Mouse (Mus musculus) left cerebral cortex, adult 2 months (tissue): Measurements from ENCODE around the gene Ifrd1. TPM values are rescaled to one million over a fixed set of nuclear protein-coding genes. Genes with fewer than 3 reads are reported as not detected.
A peak's percentile ranks its signal among the peaks of the same experiment; 100 is the strongest.
"Not testable (repeated sequence)": the region's sequence is repeated elsewhere in the genome, so short reads cannot be mapped to it uniquely, and the experiment has no call there.

ENCODE experiments used
- DNase-seq, 2 experiments: peaks; one replicate each; pipeline ENCODE4 v3.0.0; 2021 to 2022; ENCODE audit warnings: low spot score in 2 of 2, mixed read lengths in 1 of 2; ENCODE audit errors: extremely low spot score in 1 of 2
- H3K27ac ChIP-seq: fragments of 200-600 bp; 2 replicates; pipeline ENCODE4 v1.8.1; 2022
- H3K4me3 ChIP-seq: fragments of 200-600 bp; 2 replicates; pipeline ENCODE4 v1.8.1; 2022
- CTCF ChIP-seq: fragments of 200-600 bp; IDR thresholded peaks from 2 replicates; pipeline ENCODE4 v1.8.1; 2022; ENCODE audit warnings: antibody characterized with exemption, mild to moderate bottlenecking, moderate library complexity
- intact Hi-C: fragments of 180-260 bp; cut with DNase I; formaldehyde crosslinking; loops from one replicate; pipeline ENCODE4 v1.15.1; 2025
- total RNA-seq, 2 experiments: library from RNA; stranded (reverse); gene quantifications; 2 replicates each; pipeline ENCODE4 v1.2.3; 2021

Ifrd1 gene
- total RNA-seq, 2 experiments from 2014 or later: 125 to 134 TPM

- peak; percentile 98 for TF ChIP-seq CTCF
- intact Hi-C loops: loop anchor here (1.0 to 10.0 kb wide), 4 partner anchors 190 to 565 kb away; no protein-coding TSS in a partner anchor
- Histone ChIP-seq H3K27ac (no peak overlapping the region), H3K4me3 (no peak overlapping the region)
- DNase-seq: peak; percentile 84 to 91
Observed at GRCm38 (mm10) chr12:40257226-40257625, 8.9 kb upstream of the Ifrd1 start.

- no peak for TF ChIP-seq CTCF
- intact Hi-C loops: loop anchor here (2.0 to 10.0 kb wide), 3 partner anchors 190 to 566 kb away; no protein-coding TSS in a partner anchor
- no peak overlapping the region for H3K27ac ChIP-seq
- no peak for DNase-seq
- H3K4me3 ChIP-seq: no peak overlapping the region
Observed at GRCm38 (mm10) chr12:40256543-40256942, 8.2 kb upstream of the Ifrd1 start.

- Histone ChIP-seq H3K4me3 (no peak overlapping the region), H3K27ac (no peak overlapping the region)
- no peak for DNase-seq
- intact Hi-C loops: loop anchor here (2.0 to 10.0 kb wide), 3 partner anchors 191 to 566 kb away; no protein-coding TSS in a partner anchor
- peak; percentile 26 for TF ChIP-seq CTCF
Observed at GRCm38 (mm10) chr12:40256033-40256432, 7.7 kb upstream of the Ifrd1 start.

GRCm38 (mm10) chr12:40255310-40255709, 7.0 kb upstream of the Ifrd1 start:
- not testable (repeated sequence) for H3K27ac ChIP-seq, H3K4me3 ChIP-seq, DNase-seq
- intact Hi-C loops: loop anchor here (5.0 to 10.0 kb wide), 2 partner anchors 339 to 567 kb away; no protein-coding TSS in a partner anchor

GRCm38 (mm10) chr12:40254729-40255128, 6.4 kb upstream of the Ifrd1 start:
- no peak for TF ChIP-seq CTCF
- intact Hi-C loops: loop anchor here (5.0 to 10.0 kb wide), 2 partner anchors 340 to 568 kb away; no protein-coding TSS in a partner anchor
- no peak for DNase-seq
- Histone ChIP-seq H3K27ac (no peak overlapping the region), H3K4me3 (no peak overlapping the region)

- intact Hi-C loops: loop anchor here (10.0 kb wide), 1 partner anchor 342 kb away; no protein-coding TSS in a partner anchor
- TF ChIP-seq CTCF: no peak
- H3K27ac ChIP-seq: no peak overlapping the region
- DNase-seq: no peak
- H3K4me3 ChIP-seq: no peak overlapping the region
Observed at GRCm38 (mm10) chr12:40253241-40253640, 4.9 kb upstream of the Ifrd1 start.

GRCm38 (mm10) chr12:40250256-40250655, 2.0 kb upstream of the Ifrd1 start:
- intact Hi-C loops: loop anchor here (10.0 kb wide), 1 partner anchor 345 kb away; no protein-coding TSS in a partner anchor
- DNase-seq: no peak
- no peak overlapping the region for H3K27ac ChIP-seq
- no peak for TF ChIP-seq CTCF
- H3K4me3 ChIP-seq: no peak overlapping the region

GRCm38 (mm10) chr12:40247976-40248375, 328 bp downstream of the Ifrd1 start:
- intact Hi-C loops: no loop called here
- Histone ChIP-seq H3K27ac (no peak overlapping the region), H3K4me3 (no peak overlapping the region)
- DNase-seq: no peak
- TF ChIP-seq CTCF: no peak

- TF ChIP-seq CTCF: no peak
- Histone ChIP-seq H3K27ac (no peak overlapping the region), H3K4me3 (no peak overlapping the region)
- intact Hi-C loops: no loop called here
- no peak for DNase-seq
Observed at GRCm38 (mm10) chr12:40247384-40247783, 920 bp downstream of the Ifrd1 start.

- intact Hi-C loops: no loop called here
- DNase-seq: no peak
- no peak overlapping the region for H3K27ac ChIP-seq
- TF ChIP-seq CTCF: no peak
- no peak overlapping the region for H3K4me3 ChIP-seq
Observed at GRCm38 (mm10) chr12:40245434-40245970, 2.8 kb downstream of the Ifrd1 start.

- DNase-seq: no peak
- no peak overlapping the region for H3K4me3 ChIP-seq
- no peak for TF ChIP-seq CTCF
- no peak overlapping the region for H3K27ac ChIP-seq
- intact Hi-C loops: no loop called here
Observed at GRCm38 (mm10) chr12:40244926-40245325, 3.4 kb downstream of the Ifrd1 start.

GRCm38 (mm10) chr12:40243821-40244221, 4.5 kb downstream of the Ifrd1 start:
- Histone ChIP-seq H3K27ac (no peak overlapping the region), H3K4me3 (no peak overlapping the region)
- TF ChIP-seq CTCF: no peak
- peak in 1 of 2 experiments; percentile 27 for DNase-seq
- intact Hi-C loops: no loop called here

- Histone ChIP-seq H3K4me3 (no peak overlapping the region), H3K27ac (no peak overlapping the region)
- DNase-seq: no peak
- intact Hi-C loops: no loop called here
- no peak for TF ChIP-seq CTCF
Observed at GRCm38 (mm10) chr12:40243241-40243640, 5.1 kb downstream of the Ifrd1 start.
